Mouse (Mus musculus) heart, postnatal 25 days (tissue): Measurements from ENCODE around the gene Ftl1. TPM values are rescaled to one million over a fixed set of nuclear protein-coding genes. Genes with fewer than 3 reads are reported as not detected.
A peak's percentile ranks its signal among the peaks of the same experiment; 100 is the strongest.

Experiments
- DNase-seq: peaks from one replicate; pipeline ENCODE4 v3.0.0; 2022; ENCODE audit warnings: low spot score
- intact Hi-C: fragments of 180-260 bp; cut with DNase I; formaldehyde crosslinking; loops from one replicate; pipeline ENCODE4 v1.15.1; 2025
- total RNA-seq, 2 experiments: library from RNA; stranded (reverse); gene quantifications; 2 replicates each; pipeline ENCODE4 v1.2.3; 2021

Ftl1 gene
- total RNA-seq, 2 experiments from 2014 or later: 210 to 232 TPM

GRCm38 (mm10) chr7:45456721-45457203 lies 2.9 kb downstream of the Ftl1 start:
- intact Hi-C loops: no loop called here
- no peak for DNase-seq

GRCm38 (mm10) chr7:45455932-45456696 lies 3.6 kb downstream of the Ftl1 start:
- intact Hi-C loops: no loop called here
- DNase-seq: no peak

- DNase-seq: no peak
- intact Hi-C loops: no loop called here
Measured at GRCm38 (mm10) chr7:45454971-45455370, 4.7 kb downstream of the Ftl1 start.

- DNase-seq: peak; percentile 49
- intact Hi-C loops: loop anchor here (2.0 kb wide), 1 partner anchor 109 kb away; no protein-coding TSS in a partner anchor
Measured at GRCm38 (mm10) chr7:45451344-45451982, 8.2 kb downstream of the Ftl1 start.

- intact Hi-C loops: loop anchor here (2.0 kb wide), 1 partner anchor 111 kb away; no protein-coding TSS in a partner anchor
Measured at GRCm38 (mm10) chr7:45449974-45450373, 9.7 kb downstream of the Ftl1 start.

GRCm38 (mm10) chr7:45447325-45447990 lies 12.2 kb downstream of the Ftl1 start:
- intact Hi-C loops: no loop called here
- DNase-seq: no peak

More at GRCm38 (mm10) chr7:45449974-45450373, 9.7 kb downstream of the Ftl1 start:
- DNase-seq: no peak

- no peak for DNase-seq
- intact Hi-C loops: no loop called here
Measured at GRCm38 (mm10) chr7:45446589-45446988, 13.1 kb downstream of the Ftl1 start.

GRCm38 (mm10) chr7:45443526-45444420 lies 15.9 kb downstream of the Ftl1 start:
- intact Hi-C loops: no loop called here
- DNase-seq: no peak

- no peak for DNase-seq
Measured at GRCm38 (mm10) chr7:45437521-45438276, 22.0 kb downstream of the Ftl1 start, which contains the start of gene Ruvbl2. Gene Ruvbl2 (minus strand): TSS chr7:45438096.

GRCm38 (mm10) chr7:45437046-45437445 lies 22.6 kb downstream of the Ftl1 start:
- no peak for DNase-seq
- intact Hi-C loops: no loop called here

More at GRCm38 (mm10) chr7:45437521-45438276, 22.0 kb downstream of the Ftl1 start, which contains the start of gene Ruvbl2:
- intact Hi-C loops: no loop called here

- no peak for DNase-seq
- intact Hi-C loops: no loop called here
Measured at GRCm38 (mm10) chr7:45436444-45436843, 23.2 kb downstream of the Ftl1 start.

- intact Hi-C loops: loop anchor here (2.0 kb wide), 1 partner anchor 28 kb away; no protein-coding TSS in a partner anchor
Measured at GRCm38 (mm10) chr7:45435038-45435437, 24.6 kb downstream of the Ftl1 start.

GRCm38 (mm10) chr7:45434203-45435015 lies 25.3 kb downstream of the Ftl1 start, which contains the start of gene Gys1:
Gene Gys1 (plus strand): TSS chr7:45434844.
- intact Hi-C loops: loop anchor here (2.0 to 5.0 kb wide), 2 partner anchors 28 to 37 kb away; partner anchors contain the start of gene Snrnp70
- DNase-seq: peak; percentile 100

More at GRCm38 (mm10) chr7:45435038-45435437, 24.6 kb downstream of the Ftl1 start:
- DNase-seq: no peak

GRCm38 (mm10) chr7:45433835-45434202 lies 25.9 kb downstream of the Ftl1 start:
- intact Hi-C loops: loop anchor here (2.0 to 5.0 kb wide), 2 partner anchors 27 to 37 kb away; partner anchors contain the start of gene Snrnp70
- no peak for DNase-seq

- DNase-seq: no peak
Measured at GRCm38 (mm10) chr7:45426556-45426955, 33.1 kb downstream of the Ftl1 start.

GRCm38 (mm10) chr7:45421194-45421593 lies 38.5 kb downstream of the Ftl1 start:
- DNase-seq: no peak
- intact Hi-C loops: no loop called here

More at GRCm38 (mm10) chr7:45426556-45426955, 33.1 kb downstream of the Ftl1 start:
- intact Hi-C loops: no loop called here

- intact Hi-C loops: no loop called here
- no peak for DNase-seq
Measured at GRCm38 (mm10) chr7:45420615-45420919, 39.1 kb downstream of the Ftl1 start, which contains the start of gene Lhb. Gene Lhb (plus strand): TSS chr7:45420820.
